Mouse (Mus musculus) kidney, postnatal 0 days (tissue): ENCODE results near the gene Cers6. TPM values are rescaled to one million over a fixed set of nuclear protein-coding genes. Genes with fewer than 3 reads are reported as not detected.
A peak's percentile ranks its signal among the peaks of the same experiment; 100 is the strongest.

Source experiments
- ATAC-seq: fragments of 200-750 bp; cut with Nextera tagmentation; replicated peaks from 2 replicates; pipeline ENCODE4 v1.8.0; 2017; ENCODE audit warnings: low read depth, moderate number of reproducible peaks, moderate TSS enrichment, moderate library complexity; ENCODE audit not compliant: low FRiP score
- DNase-seq: peaks from one replicate; pipeline ENCODE4 v3.0.0-alpha.2; 2016; ENCODE audit warnings: low spot score
- H3K27ac ChIP-seq: fragments of 300-500 bp; sonication (generic); 2 replicates; pipeline ENCODE4 v1.5.1; 2014; ENCODE audit warnings: mild to moderate bottlenecking
- H3K27me3 ChIP-seq: fragments of 300-500 bp; sonication (generic); 2 replicates; pipeline ENCODE4 v1.6.1; 2014; ENCODE audit warnings: low read length, mixed read lengths; ENCODE audit not compliant: insufficient read depth
- H3K36me3 ChIP-seq: fragments of 300-500 bp; sonication (generic); 2 replicates; pipeline ENCODE4 v1.6.1; 2014; ENCODE audit warnings: low read length, mixed read lengths; ENCODE audit not compliant: insufficient read depth
- H3K4me1 ChIP-seq: fragments of 300-500 bp; sonication (generic); replicated peaks from 2 replicates; pipeline ENCODE4 v1.6.1; 2014; ENCODE audit warnings: antibody characterized with exemption, low read length, mixed read lengths; ENCODE audit not compliant: insufficient read depth
- H3K4me2 ChIP-seq: fragments of 300-500 bp; sonication (generic); 2 replicates; pipeline ENCODE4 v1.6.1; 2014; ENCODE audit warnings: mild to moderate bottlenecking, low read length, moderate library complexity, mixed read lengths
- H3K4me3 ChIP-seq: fragments of 300-500 bp; sonication (generic); replicated peaks from 2 replicates; pipeline ENCODE4 v1.5.1; 2014; ENCODE audit warnings: low read depth, low read length
- H3K9ac ChIP-seq: fragments of 300-500 bp; sonication (generic); 2 replicates; pipeline ENCODE4 v1.6.1; 2014; ENCODE audit warnings: low read depth, low read length
- H3K9me3 ChIP-seq: fragments of 300-500 bp; sonication (generic); replicated peaks from 2 replicates; pipeline ENCODE4 v1.6.1; 2016; ENCODE audit warnings: low read length, inconsistent platforms, mixed read lengths
- CTCF ChIP-seq: IDR thresholded peaks from 2 replicates; pipeline ENCODE4 v1.5.1; 2016; ENCODE audit warnings: antibody characterized with exemption, low read depth, mild to moderate bottlenecking, moderate library complexity
- WGBS: fragments of 180-500 bp; shearing (Covaris S2); extraction: QIAGEN DNeasy Blood & Tissue Kit; methylation state at CpG from one replicate; pipeline ENCODE4 v1.1.7; 2014; 5-methylcytosine and 5-hydroxymethylcytosine counted together
- polyA plus RNA-seq: library from polyadenylated mRNA; unstranded; fragments of >200 nt; fragmentation: Nextera tagmentation; extraction: Ambion mirVana; gene quantifications from 2 replicates; pipeline ENCODE4 v1.2.1, GENCODE M21; 2015

The Cers6 gene
- polyA plus RNA-seq, 1 experiment from 2014 or later, result 18.3 TPM

GRCm38 (mm10) chr2:68992629-68993028 is 131.4 kb downstream of the Cers6 start:
- Histone ChIP-seq H3K9ac (no peak overlapping the region), H3K4me3 (no peak overlapping the region), H3K27me3 (no peaks in the 10 kb centered on the region), H3K4me1 (no peaks in the 10 kb centered on the region), H3K9me3 (no peaks in the 10 kb centered on the region), H3K36me3 (no peaks in the 10 kb centered on the region), H3K27ac (no peak overlapping the region), H3K4me2 (no peak overlapping the region)
- DNase-seq (no peak), ATAC-seq (no peak)
- whole genome bisulfite sequencing, result 86% methylated on average over 5 of the region's 5 CpGs
- no peak for TF ChIP-seq CTCF

DNA sequence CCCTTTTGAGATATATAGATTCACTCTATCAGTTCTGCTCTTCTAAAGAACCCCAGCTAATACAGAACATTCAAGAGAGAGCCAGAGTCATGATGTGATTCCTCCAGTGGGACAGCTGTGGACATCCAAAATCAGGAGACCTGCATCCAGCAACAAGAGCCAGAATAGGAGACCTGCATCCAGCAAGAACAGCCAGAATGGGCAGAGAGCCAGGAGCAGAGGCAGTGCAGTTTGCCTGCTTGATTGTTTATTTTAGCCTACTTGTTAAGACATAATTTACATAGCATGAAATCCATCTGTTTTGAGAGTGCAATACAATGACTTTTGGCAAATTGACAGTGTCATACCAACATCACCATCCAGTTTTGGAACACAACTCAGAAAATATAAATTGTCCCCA is 133.2 kb downstream of the Cers6 start:
- H3K27ac ChIP-seq, result no peak overlapping the region
- H3K36me3 ChIP-seq, result no peaks in the 10 kb centered on the region
- no peaks in the 10 kb centered on the region for H3K4me1 ChIP-seq
- peak; percentile 22 for DNase-seq
- TF ChIP-seq CTCF, result no peak
- no peaks in the 10 kb centered on the region for H3K9me3 ChIP-seq
- no peaks in the 10 kb centered on the region for H3K27me3 ChIP-seq
- H3K4me3 ChIP-seq, result no peak overlapping the region
- no peak for ATAC-seq
- H3K4me2 ChIP-seq, result no peak overlapping the region
- no peak overlapping the region for H3K9ac ChIP-seq

DNA sequence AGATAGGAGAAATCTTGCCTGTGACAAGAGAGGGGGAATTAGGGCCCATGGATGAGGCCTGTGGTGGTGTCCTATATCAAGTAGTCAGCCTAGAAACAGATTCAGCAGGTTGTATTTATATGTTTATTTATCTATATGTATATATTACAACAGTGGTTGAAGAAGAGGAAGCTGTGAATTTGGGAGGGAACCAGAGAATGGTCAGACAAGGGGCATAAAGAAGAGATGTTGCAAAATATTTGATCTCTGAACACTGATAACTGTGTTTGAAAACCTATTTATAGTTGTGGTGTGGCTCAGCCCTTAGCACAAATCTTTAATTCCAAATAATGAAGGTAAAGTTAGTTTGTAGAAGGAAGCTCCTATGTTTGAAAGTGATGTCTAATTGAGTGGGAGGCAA is 134.5 kb downstream of the Cers6 start:
- TF ChIP-seq CTCF, result no peak

DNA sequence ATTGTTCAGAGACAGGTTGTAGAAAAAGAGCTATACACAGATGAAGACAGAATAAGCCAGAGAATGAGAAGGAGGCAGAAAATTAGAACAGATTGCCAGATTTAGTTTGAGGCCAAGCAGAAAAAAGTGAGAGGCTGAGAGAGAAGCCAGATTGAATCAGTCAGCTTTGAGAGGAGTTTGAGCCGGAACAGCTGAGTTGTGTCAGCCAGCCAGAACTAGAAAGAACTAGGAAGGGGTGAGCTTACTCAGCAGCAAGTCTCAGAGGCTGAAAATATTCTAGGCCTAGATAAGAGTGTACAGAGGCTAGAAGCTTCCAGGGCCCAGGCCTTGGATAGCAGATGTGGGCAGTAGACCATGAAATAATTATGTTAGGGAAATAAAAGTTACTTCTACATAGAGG is 135.0 kb downstream of the Cers6 start:
- Histone ChIP-seq H3K27ac (no peak overlapping the region), H3K27me3 (no peaks in the 10 kb centered on the region), H3K4me1 (no peaks in the 10 kb centered on the region), H3K36me3 (no peaks in the 10 kb centered on the region), H3K9me3 (no peaks in the 10 kb centered on the region), H3K9ac (no peak overlapping the region), H3K4me3 (no peak overlapping the region), H3K4me2 (no peak overlapping the region)
- DNase-seq (no peak), ATAC-seq (no peak)
- 79% methylated on average over 1 of the region's 1 CpGs for WGBS
- no peak for TF ChIP-seq CTCF

More for the DNA sequence above, 134.5 kb downstream of the Cers6 start:
- Histone ChIP-seq H3K27me3 (no peaks in the 10 kb centered on the region), H3K9ac (no peak overlapping the region), H3K4me2 (no peak overlapping the region), H3K9me3 (no peaks in the 10 kb centered on the region), H3K36me3 (no peaks in the 10 kb centered on the region), H3K4me1 (no peaks in the 10 kb centered on the region), H3K27ac (no peak overlapping the region), H3K4me3 (no peak overlapping the region)
- DNase-seq (no peak), ATAC-seq (no peak)

DNA sequence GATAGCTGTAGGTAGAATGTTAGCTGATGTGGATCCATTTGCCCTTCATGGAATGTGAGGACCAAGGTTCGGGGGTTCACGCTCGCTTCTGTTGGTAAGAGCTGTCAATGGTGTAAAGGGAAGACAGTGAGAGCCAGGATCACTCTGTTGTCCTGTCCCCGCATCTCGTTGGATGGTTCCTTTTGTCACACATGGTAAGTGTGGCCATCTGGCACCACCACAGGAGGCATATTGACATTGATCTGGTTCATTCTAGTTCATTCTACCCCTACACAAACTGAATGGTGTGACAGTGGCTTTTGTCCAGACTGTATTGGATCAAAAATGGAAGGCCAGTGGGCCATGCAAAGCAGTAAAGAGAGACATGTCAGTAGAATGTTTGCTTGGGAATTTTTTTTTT is 142.8 kb downstream of the Cers6 start:
- no peaks in the 10 kb centered on the region for H3K4me1 ChIP-seq
- H3K27me3 ChIP-seq, result no peaks in the 10 kb centered on the region
- H3K4me3 ChIP-seq, result no peak overlapping the region
- ATAC-seq, result no peak
- DNase-seq, result no peak
- WGBS, result 93% methylated on average over 5 of the region's 5 CpGs
- H3K36me3 ChIP-seq, result no peaks in the 10 kb centered on the region
- TF ChIP-seq CTCF, result no peak
- H3K27ac ChIP-seq, result no peak overlapping the region
- no peak overlapping the region for H3K4me2 ChIP-seq
- H3K9me3 ChIP-seq, result no peaks in the 10 kb centered on the region
- H3K9ac ChIP-seq, result no peak overlapping the region

GRCm38 (mm10) chr2:69011392-69011791 is 150.2 kb downstream of the Cers6 start:
- no peak for TF ChIP-seq CTCF
- H3K27ac ChIP-seq, result no peak overlapping the region
- no peaks in the 10 kb centered on the region for H3K9me3 ChIP-seq
- no peaks in the 10 kb centered on the region for H3K36me3 ChIP-seq
- WGBS, result 64% methylated on average over 7 of the region's 7 CpGs
- no peak overlapping the region for H3K9ac ChIP-seq
- no peak overlapping the region for H3K4me2 ChIP-seq
- DNase-seq (no peak), ATAC-seq (no peak)
- H3K4me3 ChIP-seq, result no peak overlapping the region
- H3K27me3 ChIP-seq, result no peaks in the 10 kb centered on the region
- 0 out of 2 replicates have a peak, but pooled peaks cover 3% of the 10 kb centered on the region for H3K4me1 ChIP-seq

DNA sequence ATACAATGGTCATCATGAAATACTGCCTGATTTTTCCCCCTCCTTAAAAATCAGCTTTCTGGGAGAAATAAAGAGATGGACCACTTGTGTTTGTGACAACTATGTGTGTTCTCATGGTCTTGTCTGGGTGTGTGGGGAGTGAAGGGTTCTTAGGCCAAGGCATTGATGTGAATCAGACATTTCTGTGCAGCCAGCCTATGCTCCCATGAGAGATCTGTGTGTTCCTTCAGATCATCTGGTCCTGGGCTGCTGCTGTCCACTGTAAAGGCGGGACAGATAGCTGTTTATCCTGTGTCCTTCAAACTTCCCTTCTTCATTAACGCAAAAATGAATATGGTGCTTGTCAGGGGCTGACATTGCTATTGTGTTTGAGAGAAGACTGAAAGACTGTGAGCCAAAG is 150.6 kb downstream of the Cers6 start:
- H3K4me1 ChIP-seq, result 0 out of 2 replicates have a peak, but pooled peaks cover 3% of the 10 kb centered on the region
- no peaks in the 10 kb centered on the region for H3K27me3 ChIP-seq
- no peaks in the 10 kb centered on the region for H3K9me3 ChIP-seq
- no peaks in the 10 kb centered on the region for H3K36me3 ChIP-seq
- DNase-seq (no peak), ATAC-seq (no peak)
- no peak overlapping the region for H3K27ac ChIP-seq
- H3K4me3 ChIP-seq, result no peak overlapping the region
- H3K9ac ChIP-seq, result no peak overlapping the region
- TF ChIP-seq CTCF, result no peak
- H3K4me2 ChIP-seq, result no peak overlapping the region
- WGBS, result 77% methylated on average over 2 of the region's 2 CpGs
